Mouse (Mus musculus) C2C12 (cell line): ENCODE results near the gene Gm21988. TPM values are rescaled to one million over a fixed set of nuclear protein-coding genes. Genes with fewer than 3 reads are reported as not detected.

ENCODE experiments used
- H3K27me3 ChIP-seq: one replicate; pipeline ENCODE4 v1.6.1; 2011; ENCODE audit not compliant: control insufficient read depth, insufficient read depth, insufficient read length
- H3K36me3 ChIP-seq: one replicate; pipeline ENCODE4 v1.6.1; 2011; ENCODE audit not compliant: control insufficient read depth, insufficient read depth
- H3K4me3 ChIP-seq: one replicate; pipeline ENCODE4 v1.5.1; 2011; ENCODE audit warnings: mild to moderate bottlenecking, control low read depth; ENCODE audit not compliant: poor library complexity, insufficient read depth, severe bottlenecking
- H3K79me2 ChIP-seq: one replicate; pipeline ENCODE4 v1.6.1; 2011; ENCODE audit not compliant: control insufficient read depth, insufficient read depth
- H3K79me3 ChIP-seq: one replicate; pipeline ENCODE4 v1.6.1; 2011; ENCODE audit warnings: low read depth, control low read depth
- H3ac ChIP-seq: one replicate; pipeline ENCODE3; 2011; ENCODE audit warnings: low read depth; ENCODE audit not compliant: control insufficient read depth, insufficient read length
- CEBPB ChIP-seq: IDR thresholded peaks from one replicate; pipeline ENCODE4 v1.6.1; 2011; ENCODE audit warnings: low read depth, mild to moderate bottlenecking, control low read depth, moderate library complexity
- CTCF ChIP-seq: IDR thresholded peaks from one replicate; pipeline ENCODE4 v1.5.1; 2011; ENCODE audit not compliant: control insufficient read depth, insufficient read depth, insufficient read length
- FOSL1 ChIP-seq: IDR thresholded peaks from one replicate; pipeline ENCODE4 v1.8.0; 2011; ENCODE audit warnings: mild to moderate bottlenecking, low read length; ENCODE audit not compliant: poor library complexity, insufficient read depth, severe bottlenecking
- MAX ChIP-seq: IDR thresholded peaks from one replicate; pipeline ENCODE4 v1.6.1; 2011; ENCODE audit warnings: mild to moderate bottlenecking, control low read depth
- MYOD1 ChIP-seq: IDR thresholded peaks from one replicate; pipeline ENCODE4 v1.6.1; 2011; ENCODE audit warnings: low read depth; ENCODE audit not compliant: control insufficient read depth, insufficient read length
- MYOG ChIP-seq: IDR thresholded peaks from one replicate; pipeline ENCODE4 v1.6.1; 2011; ENCODE audit not compliant: control insufficient read depth, insufficient read length; ENCODE audit errors: extremely low read depth
- USF1 ChIP-seq: IDR thresholded peaks from one replicate; pipeline ENCODE4 v1.6.1; 2011; ENCODE audit warnings: low read depth, mild to moderate bottlenecking, control low read depth, moderate library complexity
- long read RNA-seq, 2 experiments: library from polyadenylated mRNA; unstranded; transcript quantifications; one replicate each; pipeline ENCODE4 v2.0.0; 2019 to 2020
- polyA plus RNA-seq: library from polyadenylated mRNA; unstranded; fragments of >200 nt; fragmentation: generic; extraction: Trizol; gene quantifications from one replicate; pipeline ENCODE4 v1.2.1, GENCODE M21; 2012; ENCODE audit warnings: missing spikeins

Gene Gm21988
- 10.8 TPM for polyA plus RNA-seq
- long read RNA-seq, experiment 1, partial matches to known transcripts = 17 of 19 reads
- long read RNA-seq, experiment 1, other reads (novel, unspliced or antisense) = 1 of 19 reads
- long read RNA-seq, experiment 2, partial matches to known transcripts = 1 of 11 reads
- long read RNA-seq, experiment 2, other reads (novel, unspliced or antisense) = 10 of 11 reads

GRCm38 (mm10) chr11:70239541-70240279 lies at the start of gene Gm21988, which contains the start of gene Rnasek:
Gene Gm21988 (minus strand): TSS chr11:70239830.
Gene Rnasek (minus strand): TSS chr11:70239842.
- TF ChIP-seq MAX (peak; percentile 23), MYOG (no peak), USF1 (peak; percentile 100)
- H3K79me2 ChIP-seq = peaks cover 31% of the 10 kb centered on the region
- peaks cover 9% of the 10 kb centered on the region for H3K36me3 ChIP-seq
- peaks cover 18% of the 10 kb centered on the region for H3K79me3 ChIP-seq
- H3ac ChIP-seq = peak within 1 kb of the TSS; percentile 96
- H3K4me3 ChIP-seq = peak within 1 kb of the TSS; percentile 84
- H3K27me3 ChIP-seq = peaks cover 6% of the 10 kb centered on the region

GRCm38 (mm10) chr11:70289236-70289635 lies 49.6 kb upstream of the Gm21988 start:
- Histone ChIP-seq H3ac (no peak overlapping the region), H3K79me3 (no peaks in the 10 kb centered on the region), H3K36me3 (no peaks in the 10 kb centered on the region), H3K79me2 (no peaks in the 10 kb centered on the region), H3K4me3 (no peak overlapping the region), H3K27me3 (no peaks in the 10 kb centered on the region)
- TF ChIP-seq USF1 (no peak), FOSL1 (no peak)

GRCm38 (mm10) chr11:70288102-70288501 lies 48.5 kb upstream of the Gm21988 start:
- H3K36me3 ChIP-seq = no peaks in the 10 kb centered on the region
- H3K79me2 ChIP-seq = no peaks in the 10 kb centered on the region
- H3ac ChIP-seq = no peak overlapping the region
- H3K79me3 ChIP-seq = no peaks in the 10 kb centered on the region
- TF ChIP-seq MYOD1 (no peak), FOSL1 (no peak), CEBPB (no peak), MYOG (no peak), MAX (no peak)
- H3K27me3 ChIP-seq = no peaks in the 10 kb centered on the region
- H3K4me3 ChIP-seq = no peak overlapping the region

- Histone ChIP-seq H3K79me3 (no peaks in the 10 kb centered on the region), H3K79me2 (no peaks in the 10 kb centered on the region), H3K4me3 (no peak overlapping the region), H3ac (no peak overlapping the region), H3K27me3 (no peaks in the 10 kb centered on the region), H3K36me3 (no peaks in the 10 kb centered on the region)
- TF ChIP-seq FOSL1 (no peak), USF1 (no peak), MYOD1 (peak; percentile 25)
These were observed 46.1 kb upstream of the Gm21988 start for GRCm38 (mm10) chr11:70285686-70286085.

GRCm38 (mm10) chr11:70284757-70285156 lies 45.1 kb upstream of the Gm21988 start:
- TF ChIP-seq MYOG (no peak), CTCF (no peak), USF1 (no peak), FOSL1 (peak; percentile 61), CEBPB (peak; percentile 83), MYOD1 (peak; percentile 98), MAX (no peak)
- Histone ChIP-seq H3K79me3 (no peaks in the 10 kb centered on the region), H3K79me2 (no peaks in the 10 kb centered on the region), H3K4me3 (no peak overlapping the region), H3ac (no peak overlapping the region), H3K36me3 (no peaks in the 10 kb centered on the region), H3K27me3 (no peaks in the 10 kb centered on the region)

GRCm38 (mm10) chr11:70283666-70284065 lies 44.0 kb upstream of the Gm21988 start:
- H3K36me3 ChIP-seq = no peaks in the 10 kb centered on the region
- H3K4me3 ChIP-seq = no peak overlapping the region
- H3K27me3 ChIP-seq = no peaks in the 10 kb centered on the region
- no peaks in the 10 kb centered on the region for H3K79me3 ChIP-seq
- no peak overlapping the region for H3ac ChIP-seq
- no peak for TF ChIP-seq MAX
- no peaks in the 10 kb centered on the region for H3K79me2 ChIP-seq
